Mouse (Mus musculus) midbrain, embryonic 16.5 days (tissue): ENCODE measurements around the gene Kcnn1. TPM values are rescaled to one million over a fixed set of nuclear protein-coding genes. Genes with fewer than 3 reads are reported as not detected.

ENCODE experiments used
- ATAC-seq: fragments of 200-750 bp; cut with Nextera tagmentation; 2 replicates; pipeline ENCODE4 v1.8.0; 2017; ENCODE audit warnings: moderate TSS enrichment
- H3K27ac ChIP-seq: fragments of 300-500 bp; sonication (generic); 2 replicates; pipeline ENCODE4 v1.5.1; 2014; ENCODE audit warnings: mild to moderate bottlenecking, low read length, mixed read lengths
- H3K27me3 ChIP-seq: fragments of 300-500 bp; sonication (generic); 2 replicates; pipeline ENCODE4 v1.6.1; 2014; ENCODE audit warnings: low read depth, low read length, mixed read lengths; ENCODE audit not compliant: control insufficient read depth, insufficient read depth
- H3K36me3 ChIP-seq: fragments of 300-500 bp; sonication (generic); 2 replicates; pipeline ENCODE4 v1.6.1; 2014; ENCODE audit warnings: mild to moderate bottlenecking, low read length, moderate library complexity, mixed read lengths; ENCODE audit not compliant: control insufficient read depth, insufficient read depth
- H3K4me1 ChIP-seq: fragments of 300-500 bp; sonication (generic); 2 replicates; pipeline ENCODE4 v1.6.1; 2014; ENCODE audit warnings: mild to moderate bottlenecking, low read length, mixed read lengths; ENCODE audit not compliant: control insufficient read depth, insufficient read depth
- H3K4me2 ChIP-seq: fragments of 300-500 bp; sonication (generic); 2 replicates; pipeline ENCODE4 v1.6.1; 2014; ENCODE audit warnings: mild to moderate bottlenecking, low read length, mixed read lengths
- H3K4me3 ChIP-seq: fragments of 300-500 bp; sonication (generic); 2 replicates; pipeline ENCODE4 v1.5.1; 2014; ENCODE audit warnings: low read depth, mild to moderate bottlenecking, low read length, moderate library complexity, mixed read lengths
- H3K9ac ChIP-seq: fragments of 300-500 bp; sonication (generic); 2 replicates; pipeline ENCODE4 v1.6.1; 2014; ENCODE audit warnings: low read depth, low read length, mixed read lengths
- H3K9me3 ChIP-seq: fragments of 300-500 bp; sonication (generic); replicated peaks from 2 replicates; pipeline ENCODE4 v1.6.1; 2014; ENCODE audit warnings: mild to moderate bottlenecking, low read length, mixed read lengths; ENCODE audit not compliant: control insufficient read depth, poor library complexity, severe bottlenecking
- WGBS: fragments of 180-500 bp; shearing (Covaris S2); extraction: QIAGEN DNeasy Blood & Tissue Kit; methylation state at CpG from one replicate; pipeline ENCODE4 v1.1.7; 2014; 5-methylcytosine and 5-hydroxymethylcytosine counted together
- polyA plus RNA-seq: library from polyadenylated mRNA; unstranded; fragments of >200 nt; fragmentation: Nextera tagmentation; extraction: Ambion mirVana; gene quantifications from 2 replicates; pipeline ENCODE4 v1.2.1, GENCODE M21; 2015

The Kcnn1 gene
- polyA plus RNA-seq, 1 experiment from 2014 or later: 15.4 TPM

DNA sequence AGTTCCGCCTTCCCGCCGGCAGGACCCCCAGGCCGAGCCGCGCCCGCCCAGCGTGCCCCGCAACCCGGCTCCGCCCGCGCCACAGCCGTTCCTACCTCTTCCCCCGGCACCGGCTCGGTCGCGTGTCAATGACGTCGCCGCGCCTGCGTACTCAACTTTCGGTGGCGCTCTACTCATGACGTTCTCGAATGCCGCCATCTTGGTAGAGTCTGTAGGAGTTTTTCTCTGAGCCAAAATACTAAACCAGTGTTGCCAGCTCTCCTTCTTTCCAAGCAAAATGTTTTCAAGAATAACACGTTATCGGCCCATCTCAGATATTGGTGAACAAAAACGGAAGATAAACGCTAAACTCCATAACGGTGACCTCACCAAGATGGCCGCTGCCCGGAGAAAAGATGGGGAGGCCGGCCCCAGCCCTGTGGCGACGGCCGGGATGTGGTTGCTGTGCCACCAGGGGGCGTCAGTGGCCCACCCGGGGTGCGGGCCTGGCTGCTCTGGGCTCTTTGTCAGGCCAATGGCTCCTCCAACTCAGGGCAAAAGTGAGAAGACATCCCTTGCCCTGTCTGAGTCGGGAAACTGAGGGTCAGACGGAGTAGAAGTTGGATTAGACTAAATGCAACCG, 10.4 kb upstream of the Kcnn1 start, which contains the start of gene Ccdc124:
Gene Ccdc124, minus strand, starts transcription at position 572 of the 622 bp plus-strand sequence.
- Histone ChIP-seq H3K9me3 (no peaks in the 10 kb centered on the region), H3K27me3 (no peaks in the 10 kb centered on the region), H3K4me1 (peaks cover 24% of the 10 kb centered on the region), H3K27ac (peak within 1 kb of the TSS; percentile 90), H3K4me2 (peak within 1 kb of the TSS; percentile 98), H3K4me3 (peak within 1 kb of the TSS; percentile 92), H3K9ac (peak within 1 kb of the TSS; percentile 85), H3K36me3 (no peaks in the 10 kb centered on the region)
- peak; percentile 84 for ATAC-seq
- 1% methylated on average over 44 of the region's 46 CpGs for WGBS

DNA sequence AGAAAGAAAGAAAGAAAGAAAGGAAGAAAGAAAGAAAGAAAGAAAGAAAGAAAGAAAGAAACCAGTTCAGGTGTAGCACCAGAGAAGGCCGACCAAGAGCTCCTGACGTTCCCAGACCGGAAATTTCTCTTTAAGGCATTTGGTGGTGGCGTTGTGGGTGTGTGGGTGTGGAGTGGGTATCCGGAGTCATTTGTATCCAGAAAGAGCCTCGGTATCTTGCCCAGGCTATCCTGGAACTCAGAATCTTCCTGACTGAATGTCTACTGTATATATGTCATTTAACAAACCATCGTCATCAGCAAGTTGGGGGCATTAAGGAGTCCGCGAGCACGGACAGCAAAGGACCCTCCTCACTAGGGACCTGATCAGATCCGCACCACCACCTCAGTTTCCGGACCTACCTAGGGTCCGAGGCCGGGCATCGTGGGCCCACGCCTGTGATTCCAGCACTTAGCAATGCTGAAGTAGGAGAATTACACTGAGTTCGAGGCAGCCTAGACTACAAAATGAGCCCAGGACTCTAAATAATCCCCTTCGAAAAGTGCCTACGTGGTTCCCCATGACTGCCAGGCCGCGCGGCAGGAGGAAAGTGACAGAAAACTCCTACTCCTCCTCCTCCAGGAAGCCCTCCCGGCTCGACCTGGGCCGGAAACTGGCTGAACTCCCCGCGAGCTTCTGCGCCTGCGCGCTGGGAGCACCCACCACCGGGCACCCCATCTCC, 9.7 kb upstream of the Kcnn1 start:
- 6% methylated on average over 31 of the region's 31 CpGs for WGBS
- Histone ChIP-seq H3K4me2 (peak overlapping the region; percentile 98), H3K4me3 (peak overlapping the region; percentile 92), H3K27ac (peak overlapping the region; percentile 90), H3K4me1 (peaks cover 25% of the 10 kb centered on the region), H3K9me3 (no peaks in the 10 kb centered on the region), H3K36me3 (0 out of 2 replicates have a peak, but pooled peaks cover 4% of the 10 kb centered on the region), H3K9ac (peak overlapping the region; percentile 85), H3K27me3 (no peaks in the 10 kb centered on the region)
- peak; percentile 2; the same call in 1 of the 2 replicates for ATAC-seq

DNA sequence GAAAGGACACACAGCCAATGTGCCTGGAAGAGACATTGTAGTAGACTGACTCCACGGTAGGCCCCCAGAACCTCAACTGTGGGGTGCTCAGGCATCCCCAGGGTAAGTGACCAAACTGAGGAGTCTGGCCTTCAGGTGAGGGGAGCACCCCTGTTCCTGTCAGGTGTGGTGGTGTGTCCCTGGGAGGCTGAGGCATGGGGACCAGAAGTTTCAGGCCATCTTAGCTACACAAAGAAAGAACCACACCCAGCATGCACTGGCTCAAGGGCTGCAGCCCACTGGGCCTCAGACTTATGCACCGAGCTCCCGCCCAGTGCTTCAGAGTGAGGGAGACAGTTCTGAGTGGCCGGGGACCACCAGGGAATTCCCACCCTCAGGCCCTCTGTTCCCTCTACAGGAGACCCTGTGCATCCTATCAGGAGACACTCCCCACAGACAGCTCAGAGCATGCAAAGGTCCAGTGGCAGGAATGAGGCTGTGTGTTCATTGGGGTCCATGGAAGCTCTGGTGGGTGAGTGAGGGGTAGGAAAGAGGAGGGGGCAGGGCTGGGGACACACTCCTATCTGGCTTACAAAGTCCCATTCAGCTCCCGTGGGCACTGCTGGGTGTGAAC, 8.2 kb upstream of the Kcnn1 start:
- Histone ChIP-seq H3K4me2 (no peak overlapping the region), H3K4me1 (peaks cover 26% of the 10 kb centered on the region), H3K4me3 (no peak overlapping the region), H3K27ac (no peak overlapping the region), H3K27me3 (no peaks in the 10 kb centered on the region), H3K9ac (no peak overlapping the region), H3K36me3 (0 out of 2 replicates have a peak, but pooled peaks cover 7% of the 10 kb centered on the region), H3K9me3 (no peaks in the 10 kb centered on the region)
- 91% methylated on average over 5 of the region's 5 CpGs for WGBS
- no peak for ATAC-seq

DNA sequence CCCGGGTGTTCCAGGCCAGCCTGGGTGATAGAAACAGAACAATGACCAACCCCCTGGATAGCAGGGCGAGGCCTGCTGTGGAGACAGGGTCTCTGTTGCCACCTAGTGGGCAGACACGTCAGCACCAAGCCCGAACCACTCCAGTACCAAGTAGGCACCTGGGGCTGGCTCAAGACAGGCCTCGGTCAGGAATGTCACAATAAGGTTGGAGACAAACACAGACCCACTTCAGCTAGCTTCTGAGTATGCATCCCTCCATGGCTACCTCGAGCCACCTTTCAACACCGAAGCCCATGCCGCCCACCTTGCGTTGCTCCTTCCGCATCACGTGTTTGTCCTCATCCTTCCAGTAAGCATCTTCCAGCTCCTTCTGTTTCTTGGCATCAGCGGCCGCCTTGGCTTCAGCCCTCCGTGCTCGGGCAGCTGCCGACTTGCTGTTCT, 6.6 kb upstream of the Kcnn1 start:
- no peak overlapping the region for H3K4me3 ChIP-seq
- no peak for ATAC-seq
- 0 out of 2 replicates have a peak, but pooled peaks cover 7% of the 10 kb centered on the region for H3K36me3 ChIP-seq
- H3K27ac ChIP-seq: peak overlapping the region; percentile 60
- peak overlapping the region; percentile 59 for H3K9ac ChIP-seq
- peaks cover 37% of the 10 kb centered on the region for H3K4me1 ChIP-seq
- H3K4me2 ChIP-seq: peak overlapping the region; percentile 0; the same call in 1 of the 2 replicates
- WGBS: 47% methylated on average over 16 of the region's 16 CpGs
- no peaks in the 10 kb centered on the region for H3K27me3 ChIP-seq
- H3K9me3 ChIP-seq: no peaks in the 10 kb centered on the region

DNA sequence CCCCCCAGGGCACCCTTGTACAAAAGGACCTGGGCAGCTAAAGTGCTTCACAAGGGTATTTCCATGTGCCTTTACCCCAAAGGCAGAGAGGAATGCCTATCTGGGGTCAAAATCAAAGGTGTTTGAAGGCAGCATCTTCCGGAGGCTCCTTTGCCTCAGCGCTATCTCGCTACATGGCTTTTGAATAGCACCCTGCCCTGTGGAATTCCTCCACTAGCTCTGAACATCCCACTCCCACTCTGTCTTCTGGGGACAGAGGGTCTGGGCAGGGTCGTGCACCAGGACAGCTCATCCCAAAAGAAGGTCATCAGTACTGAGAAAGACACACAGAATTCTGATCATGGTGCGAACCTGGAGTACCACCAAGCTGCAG, 6.1 kb upstream of the Kcnn1 start:
- peaks cover 41% of the 10 kb centered on the region for H3K4me1 ChIP-seq
- H3K4me2 ChIP-seq: peak overlapping the region; percentile 0; the same call in 1 of the 2 replicates
- H3K9me3 ChIP-seq: no peaks in the 10 kb centered on the region
- H3K27ac ChIP-seq: peak overlapping the region; percentile 60
- no peak for ATAC-seq
- no peaks in the 10 kb centered on the region for H3K27me3 ChIP-seq
- 34% methylated on average over 5 of the region's 5 CpGs for WGBS
- no peak overlapping the region for H3K4me3 ChIP-seq
- 0 out of 2 replicates have a peak, but pooled peaks cover 7% of the 10 kb centered on the region for H3K36me3 ChIP-seq
- peak overlapping the region; percentile 59 for H3K9ac ChIP-seq

DNA sequence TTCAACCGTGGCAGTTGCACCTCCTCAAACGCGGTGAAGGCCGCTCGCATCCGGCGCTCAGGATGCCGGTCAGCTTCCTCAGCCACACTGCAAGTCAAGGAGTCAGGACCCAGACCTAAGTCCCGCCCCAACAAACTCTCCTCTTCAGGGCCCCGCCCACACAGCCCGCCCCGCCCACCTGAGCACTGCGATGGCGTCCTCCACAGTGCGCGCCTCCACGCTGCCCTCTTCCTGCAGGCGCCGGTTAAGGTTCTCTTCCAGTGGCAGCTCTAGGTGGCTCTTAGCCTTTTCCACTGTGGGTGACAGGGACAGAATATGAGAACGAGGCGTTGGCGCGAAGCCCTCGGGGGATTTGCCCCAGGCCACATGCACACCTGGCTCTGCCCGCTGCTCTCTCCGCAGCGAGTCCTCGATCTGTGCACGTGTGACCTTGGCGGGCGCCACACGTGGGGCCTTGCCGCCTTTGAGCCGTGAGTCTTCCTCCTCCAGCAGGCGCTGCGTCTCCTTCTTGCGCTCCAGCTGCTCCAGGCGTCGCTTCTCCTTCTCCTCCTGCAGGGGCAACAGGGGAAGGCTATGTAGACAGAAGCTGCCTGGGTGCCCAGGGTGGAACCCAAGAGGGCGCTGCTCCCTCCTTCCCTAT, 5.6 kb upstream of the Kcnn1 start:
- Histone ChIP-seq H3K4me1 (peaks cover 44% of the 10 kb centered on the region), H3K9me3 (no peaks in the 10 kb centered on the region), H3K27me3 (no peaks in the 10 kb centered on the region), H3K9ac (peak overlapping the region; percentile 59), H3K36me3 (0 out of 2 replicates have a peak, but pooled peaks cover 7% of the 10 kb centered on the region), H3K4me2 (peak overlapping the region; percentile 0; the same call in 1 of the 2 replicates), H3K4me3 (no peak overlapping the region), H3K27ac (peak overlapping the region; percentile 60)
- no peak for ATAC-seq
- 14% methylated on average over 40 of the region's 40 CpGs for WGBS

DNA sequence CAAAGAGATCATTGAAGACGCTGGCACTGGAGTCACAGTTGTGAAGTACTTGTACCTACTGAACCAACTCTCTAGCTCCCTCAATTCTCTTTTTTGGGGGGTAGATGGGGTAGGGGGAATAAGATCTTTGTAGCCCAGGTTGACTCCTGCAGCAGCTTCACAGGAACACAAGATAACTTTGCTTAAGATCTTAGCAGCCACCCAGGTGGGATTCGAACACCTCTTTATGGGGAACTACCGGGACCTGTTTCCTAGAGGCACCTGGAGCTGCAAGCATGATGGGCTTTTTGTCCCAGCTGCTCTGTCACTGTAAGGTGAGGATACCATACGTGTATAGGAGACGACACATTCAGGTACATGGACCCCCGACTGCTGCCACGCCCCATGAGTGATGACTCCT, 3.5 kb upstream of the Kcnn1 start:
- Histone ChIP-seq H3K9me3 (no peaks in the 10 kb centered on the region), H3K4me2 (no peak overlapping the region), H3K4me1 (peaks cover 45% of the 10 kb centered on the region), H3K27ac (peak overlapping the region; percentile 97), H3K9ac (peak overlapping the region; percentile 64; the same call in 1 of the 2 replicates), H3K4me3 (no peak overlapping the region), H3K36me3 (0 out of 2 replicates have a peak, but pooled peaks cover 7% of the 10 kb centered on the region), H3K27me3 (no peaks in the 10 kb centered on the region)
- ATAC-seq: no peak
- 84% methylated on average over 7 of the region's 7 CpGs for WGBS

DNA sequence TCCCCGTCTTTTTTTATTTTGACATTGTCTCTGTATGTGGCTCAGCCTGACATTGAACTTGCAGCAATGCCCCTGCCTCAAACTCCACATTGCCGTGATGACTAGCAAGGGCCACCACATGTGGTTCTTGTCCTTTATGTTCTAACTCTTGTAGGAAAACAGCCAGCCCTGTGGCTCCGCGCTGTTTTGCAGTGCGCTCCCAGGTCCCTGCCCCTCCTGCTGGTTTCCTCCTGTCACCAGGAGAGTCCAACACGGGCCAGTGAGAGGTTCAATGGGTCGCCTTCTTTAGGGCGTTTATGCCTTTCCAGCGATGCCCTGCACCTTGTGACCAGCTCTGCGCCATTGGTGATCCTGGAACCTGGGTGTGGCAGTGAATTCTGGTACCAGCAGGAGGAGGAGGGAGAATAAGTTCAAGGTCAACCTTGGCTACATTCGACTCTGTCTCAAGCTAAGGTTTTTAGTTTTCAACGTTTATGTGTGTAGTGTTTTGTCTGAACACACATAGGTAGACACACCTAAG, 3.0 kb upstream of the Kcnn1 start:
- H3K4me3 ChIP-seq: peak overlapping the region; percentile 56
- peaks cover 45% of the 10 kb centered on the region for H3K4me1 ChIP-seq
- H3K27me3 ChIP-seq: no peaks in the 10 kb centered on the region
- 0 out of 2 replicates have a peak, but pooled peaks cover 7% of the 10 kb centered on the region for H3K36me3 ChIP-seq
- peak; percentile 12 for ATAC-seq
- WGBS: 7% methylated on average over 12 of the region's 12 CpGs
- no peaks in the 10 kb centered on the region for H3K9me3 ChIP-seq
- peak overlapping the region; percentile 97 for H3K27ac ChIP-seq
- peak overlapping the region; percentile 94 for H3K4me2 ChIP-seq
- peak overlapping the region; percentile 64 for H3K9ac ChIP-seq
